Comparison of ENCODE assay signal across 8 mouse cellular contexts in the genomic region with DNA sequence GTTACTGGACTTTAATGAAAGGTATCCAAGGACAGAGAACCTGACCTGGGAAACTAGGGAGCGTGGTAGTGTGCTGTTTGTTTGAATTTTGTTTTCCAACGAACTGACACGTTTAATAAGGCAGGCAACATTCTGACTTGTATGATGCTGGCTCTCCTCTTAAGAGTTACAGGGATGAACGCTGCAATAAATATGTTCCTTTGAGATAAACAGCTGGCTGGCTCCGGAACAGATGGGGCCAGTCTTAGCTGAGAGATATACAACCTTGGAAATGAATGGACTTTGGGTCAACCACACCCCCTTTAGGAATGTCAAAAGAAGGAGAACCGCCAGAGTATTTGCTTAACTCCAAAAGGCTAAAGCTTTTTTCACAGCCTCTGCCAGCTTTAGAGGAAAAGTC. TPM values are rescaled to one million over a fixed set of nuclear protein-coding genes. Genes with fewer than 3 reads are reported as not detected.
DNase-seq lines count a peak whose midpoint lies in the region; ATAC-seq and TF ChIP-seq lines count a peak whose summit lies in the region.

No protein-coding gene starts in this region.

- ATAC-seq in heart, embryonic 11.5 days (replicated peaks; ENCODE audit: insufficient number of reproducible peaks, low FRiP score, low TSS enrichment) = no peak
- ATAC-seq in liver, embryonic 11.5 days (replicated peaks; ENCODE audit: low FRiP score) = peak; percentile 59

- H3K36me3 ChIP-seq in heart, embryonic 11.5 days (ENCODE audit: control insufficient read depth, insufficient read depth, low read length) = no peaks in the 10 kb centered on the region
- peaks cover 1% of the 10 kb centered on the region; the same call in 1 of the 2 replicates for H3K36me3 ChIP-seq in liver, embryonic 11.5 days (ENCODE audit: control insufficient read depth, insufficient read depth, low read length)

- no peak for TF ChIP-seq CTCF in cortical plate, adult 2 months (IDR thresholded peaks at IDR 0.05; ENCODE audit: extremely low read depth, insufficient read depth, low read length)

- H3K9me3 ChIP-seq in heart, embryonic 11.5 days (replicated peaks; ENCODE audit: control insufficient read depth, low read length) = no peaks in the 10 kb centered on the region
- no peaks in the 10 kb centered on the region for H3K9me3 ChIP-seq in liver, embryonic 11.5 days (ENCODE audit: control insufficient read depth, low read length)

- H3K4me3 ChIP-seq in heart, embryonic 11.5 days (ENCODE audit: low read depth, low read length) = peak overlapping the region; percentile 77
- peak overlapping the region; percentile 83 for H3K4me3 ChIP-seq in cortical plate, adult 2 months (ENCODE audit: insufficient read depth, low read length)
- peak overlapping the region; percentile 74 for H3K4me3 ChIP-seq in liver, embryonic 11.5 days (ENCODE audit: low read depth, low read length)

- intact Hi-C loops in heart, postnatal 10 days (cut with DNase I) = loop anchor here (2.0 to 10.0 kb wide), 4 partner anchors 18 to 222 kb away; partner anchors contain the start of genes Ccdc90b, Ddias and Prcp

- H3K27me3 ChIP-seq in heart, embryonic 11.5 days (ENCODE audit: control insufficient read depth, insufficient read depth, low read length) = no peaks in the 10 kb centered on the region; the same call in 1 of the 2 replicates
- H3K27me3 ChIP-seq in liver, embryonic 11.5 days (replicated peaks; ENCODE audit: control insufficient read depth, insufficient read depth, low read length) = no peaks in the 10 kb centered on the region; the same call in none of the 2 replicates

- WGBS in heart, embryonic 11.5 days (ENCODE audit: insufficient replicate concordance) = 4% methylated on average over 6 of the region's 6 CpGs
- 2% methylated on average over 6 of the region's 6 CpGs for WGBS in liver, embryonic 11.5 days

- peak overlapping the region; percentile 65 for H3K9ac ChIP-seq in heart, embryonic 11.5 days (ENCODE audit: low read depth, low read length)
- H3K9ac ChIP-seq in liver, embryonic 11.5 days (ENCODE audit: low read depth, low read length) = peak overlapping the region; percentile 66

- TF ChIP-seq POLR2A in cortical plate, adult 2 months (IDR thresholded peaks at IDR 0.05; ENCODE audit: extremely low read depth, insufficient read depth, low read length) = no peak

- H3K27ac ChIP-seq in heart, embryonic 11.5 days (ENCODE audit: low read depth, low read length) = no peak overlapping the region
- H3K27ac ChIP-seq in cortical plate, adult 2 months (ENCODE audit: insufficient read depth, low read length) = no peak overlapping the region
- no peak overlapping the region for H3K27ac ChIP-seq in liver, embryonic 11.5 days (ENCODE audit: low read depth, low read length)

- DNase-seq in heart, postnatal 4 days = no peak
- peak; percentile 33 to 42 for DNase-seq in heart, postnatal 10 days
- peak; percentile 36 for DNase-seq in liver, embryonic 11.5 days (ENCODE audit: low spot score)
- peak; percentile 20 for DNase-seq in skeletal muscle tissue, adult 2 months (ENCODE audit: low read depth, low spot score)
- DNase-seq in left cerebral cortex, adult 11 months (ENCODE audit: low spot score) = no peak
- no peak for DNase-seq in adrenal gland, postnatal 25 days

- peak overlapping the region; percentile 75 for H3K4me2 ChIP-seq in heart, embryonic 11.5 days
- peak overlapping the region; percentile 93 for H3K4me2 ChIP-seq in liver, embryonic 11.5 days

- H3K4me1 ChIP-seq in heart, embryonic 11.5 days (ENCODE audit: control insufficient read depth, insufficient read depth, low read length) = peaks cover 9% of the 10 kb centered on the region
- H3K4me1 ChIP-seq in cortical plate, adult 2 months (ENCODE audit: control insufficient read depth, insufficient read depth, low read length) = peaks cover 3% of the 10 kb centered on the region
- H3K4me1 ChIP-seq in liver, embryonic 11.5 days (replicated peaks; ENCODE audit: control insufficient read depth, insufficient read depth, low read length) = peaks cover 15% of the 10 kb centered on the region

RNA-seq across cellular contexts. Expression of gene Rab30, which starts 1.4 kb away (rescaled TPM):
- polyA plus RNA-seq in heart, embryonic 11.5 days (2014; fragmentation: Nextera tagmentation; extraction: Ambion mirVana) = 8.3 and 8.9 TPM in 2 replicates
- total RNA-seq in heart, postnatal 4 days (2021) = 10 to 100 TPM; 11.5 to 14.0 TPM
- 15.3 and 15.4 TPM in 2 replicates for polyA plus RNA-seq in cortical plate, adult 2 months (2012; rRNA removed)
- 10 to 100 TPM; 17.3 to 18.6 TPM for total RNA-seq in heart, postnatal 10 days (2021)
- polyA plus RNA-seq in liver, embryonic 11.5 days (2014; fragmentation: Nextera tagmentation; extraction: Ambion mirVana) = 4.6 and 6.4 TPM in 2 replicates
- total RNA-seq in adrenal gland, postnatal 25 days (2021) = 2.8 and 3.2 TPM in 2 replicates

Comparison
In these comparisons a context has a peak if more than half of its experiments do, and no peak if none do; other contexts are left out.
1. DNase-seq: peak in heart, postnatal 10 days (2 of 2), liver, embryonic 11.5 days (single experiment) and skeletal muscle tissue, adult 2 months (single experiment); none in heart, postnatal 4 days (single experiment), left cerebral cortex, adult 11 months (single experiment) and adrenal gland, postnatal 25 days (single experiment).
2. Peak in every context shown above with its lines, with median percentiles within 50 percentile points of each other: H3K4me3 ChIP-seq.